Mouse (Mus musculus): ENCODE measurements around the gene Gm10638.

DNA sequence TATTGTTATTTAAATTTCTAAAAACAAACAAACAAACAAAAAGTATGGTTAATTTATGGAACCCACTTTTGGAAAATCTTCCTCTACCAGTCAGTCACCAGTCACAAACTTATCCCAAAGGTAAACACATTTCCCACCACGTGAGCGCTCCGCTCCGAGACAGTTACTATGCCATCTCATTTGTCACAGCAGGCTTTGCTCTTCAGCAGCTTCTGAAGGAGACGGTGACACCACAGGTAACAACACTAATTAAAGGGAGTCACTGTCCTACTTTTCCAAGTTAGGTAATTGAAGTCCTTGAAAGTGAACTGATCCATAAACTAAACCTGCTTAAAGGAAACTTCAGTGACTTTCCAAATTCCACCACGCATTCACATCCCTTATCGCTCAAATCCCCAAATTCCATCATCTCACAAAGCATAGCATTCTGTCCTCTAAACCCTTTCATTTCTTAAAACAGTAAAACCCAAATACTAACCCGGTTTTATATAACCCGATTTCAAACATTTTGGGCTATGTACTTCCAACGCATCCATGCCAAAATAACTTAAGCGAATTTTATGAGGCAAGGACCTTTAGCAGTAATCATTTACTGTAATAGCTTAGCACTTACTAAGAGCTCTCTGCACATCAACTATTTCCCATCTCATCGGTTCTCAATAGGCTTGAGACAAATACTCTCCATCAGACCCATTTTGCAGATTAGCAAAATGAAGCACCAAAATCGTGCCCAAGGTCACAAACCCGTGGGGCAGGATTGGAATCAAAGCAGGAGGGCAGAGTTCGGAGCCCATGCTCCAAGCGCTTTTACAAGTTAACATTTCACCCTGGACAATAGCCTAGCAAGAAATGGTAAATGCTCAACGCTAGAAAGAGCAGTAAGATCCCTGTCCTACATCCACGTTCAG is 932 bp upstream of the Gm10638 start:
- TF ChIP-seq CTCF (IDR thresholded peaks at IDR 0.05; ENCODE audit: extremely low read depth, insufficient read length, insufficient replicate concordance, low read depth, low read length) (no peak), POLR2A (IDR thresholded peaks at IDR 0.05; ENCODE audit: low read depth, low read length) (no peak)
